Mouse (Mus musculus): Measurements from ENCODE around the gene Csnk1d. TPM values are rescaled to one million over a fixed set of nuclear protein-coding genes. Genes with fewer than 3 reads are reported as not detected.

Gene Csnk1d
- 153 TPM for total RNA-seq (2023)

DNA sequence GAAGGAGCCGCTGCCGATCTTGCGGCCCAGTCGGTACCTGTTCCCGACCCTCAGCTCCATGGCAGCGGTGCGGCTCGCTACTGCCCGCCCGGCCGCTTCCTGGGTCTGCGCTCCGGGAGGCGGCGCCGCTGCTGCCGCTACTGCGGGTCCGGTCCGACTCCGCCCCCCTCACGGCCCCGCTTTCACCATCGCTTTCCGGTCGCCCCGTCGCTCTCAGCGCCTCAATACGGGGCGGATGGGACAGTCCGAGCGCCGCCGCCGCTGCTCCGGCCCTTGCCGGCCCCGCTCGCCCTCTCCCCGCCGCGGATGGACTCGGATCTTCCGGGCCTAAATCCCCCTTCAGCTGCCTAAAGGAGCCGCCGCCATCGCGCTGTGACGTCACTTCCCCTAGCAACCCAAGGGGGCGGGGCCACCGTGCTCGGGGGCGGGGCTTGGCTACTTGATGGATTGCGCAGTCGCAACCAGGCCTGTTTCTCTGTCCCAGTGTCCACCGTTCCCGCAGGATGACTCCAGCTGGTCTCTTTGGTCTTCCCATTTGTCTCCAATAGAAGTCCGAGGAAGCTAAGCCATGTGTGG is at the start of gene Csnk1d:
Gene Csnk1d (minus strand): TSS at position 380 of the 576 bp plus-strand sequence.

DNA sequence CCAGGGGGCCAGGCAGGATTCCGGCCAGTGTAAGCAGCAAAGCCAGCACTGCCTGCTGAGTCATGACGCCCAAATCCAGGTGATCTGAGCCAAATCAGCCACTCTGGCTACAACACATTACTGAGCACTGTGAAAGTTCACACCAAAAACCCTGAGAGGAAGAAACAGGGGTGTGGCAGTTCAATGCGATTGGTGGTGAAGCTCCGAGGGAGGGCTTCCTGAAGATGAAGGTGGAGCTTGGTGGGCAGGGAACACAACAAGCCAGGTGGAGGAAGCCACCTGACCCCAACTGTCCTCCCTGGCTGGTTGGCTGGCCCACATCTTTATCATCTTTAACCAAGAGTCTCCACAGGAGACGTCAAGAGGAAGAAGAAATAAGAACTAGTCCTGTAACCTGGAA is 48.2 kb upstream of the Csnk1d start, which contains the start of gene Cd7:
Gene Cd7 (minus strand): TSS at position 117 of the 400 bp plus-strand sequence.

DNA sequence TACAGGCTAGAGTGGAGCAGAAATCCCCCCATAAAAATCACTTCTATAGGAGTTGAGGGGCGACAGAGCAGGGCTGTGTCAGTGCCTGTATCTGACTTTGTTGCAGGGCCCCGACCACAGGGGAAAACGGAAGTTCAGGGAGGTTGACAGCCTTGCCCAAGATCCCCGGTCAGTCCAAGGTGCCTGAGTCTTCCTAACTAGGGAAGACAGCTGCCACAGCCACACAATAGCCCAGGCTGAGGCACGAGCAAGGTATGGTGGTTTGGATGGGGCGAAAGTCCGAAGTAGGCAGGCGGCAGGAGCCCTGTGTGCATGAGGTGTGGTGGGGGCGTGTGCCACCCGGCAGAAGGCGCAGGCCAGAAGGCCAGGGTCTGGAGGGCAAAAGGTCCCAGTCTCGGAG is 42.8 kb downstream of the Csnk1d start, which contains the start of gene Slc16a3:
Gene Slc16a3 (plus strand): TSS at position 153 of the 400 bp plus-strand sequence.

DNA sequence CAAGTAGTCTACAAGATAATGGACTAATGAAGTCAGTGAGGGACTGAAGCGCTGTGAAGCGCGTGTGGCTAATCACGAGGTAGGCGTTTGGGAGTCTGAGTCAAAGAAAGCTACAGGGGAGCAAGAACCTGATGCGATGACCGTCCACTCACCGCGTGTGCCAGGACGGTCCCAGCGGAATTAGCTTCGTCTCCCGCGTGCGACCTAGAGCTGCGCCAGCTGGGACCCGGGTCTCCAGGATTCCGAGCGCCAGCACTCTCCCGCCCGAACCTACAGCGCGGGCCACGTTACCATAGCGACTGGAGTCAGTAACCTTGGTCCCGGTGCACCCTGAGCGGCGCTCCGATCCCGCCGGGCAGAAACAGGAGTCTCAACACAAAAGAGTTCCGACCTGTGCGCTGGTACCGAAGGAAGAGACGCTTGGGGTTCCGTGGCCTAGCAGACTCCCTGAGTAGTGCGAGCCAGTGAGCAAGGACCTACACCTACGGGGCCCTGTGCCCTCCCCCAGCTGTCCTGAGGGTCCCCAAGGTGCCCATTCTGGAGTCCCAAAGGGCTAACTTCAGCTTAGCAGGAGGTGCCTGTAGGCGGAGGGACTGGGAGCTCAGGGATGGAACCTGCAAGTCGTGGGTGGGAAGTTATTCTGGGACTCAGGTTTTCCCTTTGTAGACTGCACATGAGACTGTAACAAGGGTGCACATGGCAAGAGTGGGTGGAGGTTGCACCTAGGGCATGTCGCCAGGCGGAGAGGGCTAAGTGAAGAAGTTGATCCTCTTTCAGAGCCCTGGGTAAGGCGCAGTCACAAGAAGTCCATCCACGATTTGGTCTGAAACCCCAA is 58.3 kb downstream of the Csnk1d start, which contains the start of gene Ccdc57:
Gene Ccdc57 (minus strand): TSS at position 309 of the 835 bp plus-strand sequence.

Other genes starting within 250 kb of the Csnk1d start
- gene Hmga1b, start 228.5 kb downstream of the Csnk1d start, total RNA-seq (2023) = 22.0 TPM
- 12.3 TPM for gene Rfng, start 207.1 kb downstream of the Csnk1d start, total RNA-seq (2023)
- 56.1 TPM for gene Gps1, start 207.1 kb downstream of the Csnk1d start, total RNA-seq (2023)
- gene Dus1l, start 194.9 kb downstream of the Csnk1d start, total RNA-seq (2023) = 51.9 TPM
- 142 TPM for gene Fasn, start 166.8 kb downstream of the Csnk1d start, total RNA-seq (2023)
- gene Ccdc57, start 58.5 kb downstream of the Csnk1d start, total RNA-seq (2023) = 0.44 TPM
- 7.7 TPM for gene Slc16a3, start 42.9 kb downstream of the Csnk1d start, total RNA-seq (2023)
- 85.4 TPM for gene Cd7, start 48.1 kb upstream of the Csnk1d start, total RNA-seq (2023)
- gene Sectm1b, start 72.2 kb upstream of the Csnk1d start, total RNA-seq (2023) = not detected
- not detected for gene Sectm1a, start 89.9 kb upstream of the Csnk1d start, total RNA-seq (2023)
- gene Tex19.2, start 127.3 kb upstream of the Csnk1d start, total RNA-seq (2023) = not detected
- gene Tex19.1, start 154.8 kb upstream of the Csnk1d start, total RNA-seq (2023) = not detected
- gene Uts2r, start 168.9 kb upstream of the Csnk1d start, total RNA-seq (2023) = not detected
- 10.1 TPM for gene Hexdc, start 213.1 kb upstream of the Csnk1d start, total RNA-seq (2023)
- gene Ogfod3, start 213.4 kb upstream of the Csnk1d start, total RNA-seq (2023) = 6.1 TPM
- gene Cybc1, start 238.0 kb upstream of the Csnk1d start, total RNA-seq (2023) = 44.8 TPM
- 26.6 TPM for gene Narf, start 245.9 kb upstream of the Csnk1d start, total RNA-seq (2023)

All from CD4-positive naive resting alpha-beta T cell, adult 76 days (primary cell).